Mouse (Mus musculus) forelimb bud, embryonic 11.5 days (tissue): ENCODE data around the gene Il23a.
"Not testable (repeated sequence)": the region's sequence is repeated elsewhere in the genome, so short reads cannot be mapped to it uniquely, and the experiment has no call there.

Source experiments
- DNase-seq: peaks from one replicate; pipeline ENCODE4 v3.0.0-alpha.2; 2012; ENCODE audit warnings: low read depth, low spot score

The Il23a gene

DNA sequence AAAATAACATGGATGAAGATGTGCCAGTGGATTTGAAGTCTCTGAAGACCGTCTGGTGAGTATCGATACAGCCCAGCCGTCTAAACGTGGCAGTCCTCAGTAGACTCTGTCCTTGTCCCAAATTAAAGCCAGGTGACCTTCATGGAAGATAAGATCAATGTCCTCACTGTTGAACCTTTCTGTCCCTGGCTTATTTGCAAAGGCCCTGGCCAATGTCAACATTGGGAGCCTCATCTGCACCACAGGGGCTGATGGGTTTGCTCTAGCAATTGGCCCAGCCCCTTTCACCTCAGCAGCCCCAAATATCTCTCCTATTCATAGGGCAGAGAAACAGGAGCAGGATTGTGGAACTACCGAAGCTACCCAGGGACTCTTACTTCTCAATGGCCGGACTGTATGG lies 30.2 kb downstream of the Il23a start, which contains the start of gene Apof:
Gene Apof, plus strand, starts transcription at position 301 of the 400 bp plus-strand sequence.
- no peak for DNase-seq

DNA sequence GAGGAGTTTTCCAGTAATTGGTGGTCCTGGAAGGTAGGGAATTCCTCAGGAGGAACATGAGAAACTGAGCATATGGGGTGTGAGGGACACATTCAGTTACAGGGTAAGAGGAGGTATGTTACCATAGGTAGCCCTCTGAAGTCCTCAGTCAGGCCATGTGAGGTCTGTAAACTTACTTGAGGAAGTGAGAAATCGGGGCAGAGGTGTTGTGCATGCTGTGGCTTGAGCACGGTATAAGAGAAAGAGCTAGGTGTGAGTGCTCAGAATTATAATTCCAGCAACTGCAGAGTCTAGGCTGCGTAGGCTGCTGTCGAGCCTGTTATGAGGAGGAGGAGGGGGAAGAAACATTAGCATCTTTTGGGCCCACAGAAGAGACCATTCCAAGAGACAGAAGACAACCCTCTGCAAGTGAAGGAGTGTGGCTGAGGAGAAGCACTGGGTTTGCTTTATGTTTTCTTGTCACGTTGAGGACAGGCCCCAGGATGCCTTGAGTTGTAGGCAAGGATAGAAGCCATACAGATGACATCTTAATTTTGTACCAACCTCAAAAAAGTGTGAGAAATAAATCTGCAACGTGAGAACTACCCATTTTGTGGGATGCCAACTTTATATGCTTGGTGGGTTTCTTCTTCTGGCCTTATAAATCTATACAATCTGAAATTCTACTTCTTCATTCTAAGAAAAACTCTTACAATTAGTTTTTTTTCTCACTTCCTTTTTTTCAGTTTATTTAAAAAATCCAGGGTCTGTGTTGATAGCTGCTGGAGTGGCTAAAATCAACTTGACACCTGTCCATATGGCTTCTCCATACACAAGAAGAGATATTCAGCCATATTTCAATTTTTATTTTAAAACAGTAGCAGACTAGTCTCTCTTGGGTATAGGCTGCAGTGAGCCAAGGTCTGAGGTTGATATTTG lies 34.9 kb downstream of the Il23a start:
- DNase-seq, result no peak

DNA sequence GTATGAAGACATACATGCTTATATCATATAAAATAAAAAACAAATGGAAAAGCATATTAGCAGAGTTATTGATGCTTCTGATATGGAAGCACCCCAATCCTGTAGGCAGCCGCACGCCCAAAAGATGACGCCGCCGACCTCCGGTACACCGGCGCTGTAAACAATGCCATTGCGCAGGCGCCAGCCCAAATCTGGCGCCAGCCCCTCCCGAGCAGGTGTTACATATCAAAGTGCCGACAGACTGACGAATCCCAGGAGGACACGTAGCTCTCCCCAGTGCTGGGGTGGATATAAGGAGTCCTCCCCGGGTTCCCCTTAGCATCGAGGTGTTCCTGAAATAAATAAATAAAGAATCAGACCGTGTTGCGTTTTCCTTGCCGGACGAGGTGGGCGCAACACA lies 36.3 kb downstream of the Il23a start:
- no peak for DNase-seq

DNA sequence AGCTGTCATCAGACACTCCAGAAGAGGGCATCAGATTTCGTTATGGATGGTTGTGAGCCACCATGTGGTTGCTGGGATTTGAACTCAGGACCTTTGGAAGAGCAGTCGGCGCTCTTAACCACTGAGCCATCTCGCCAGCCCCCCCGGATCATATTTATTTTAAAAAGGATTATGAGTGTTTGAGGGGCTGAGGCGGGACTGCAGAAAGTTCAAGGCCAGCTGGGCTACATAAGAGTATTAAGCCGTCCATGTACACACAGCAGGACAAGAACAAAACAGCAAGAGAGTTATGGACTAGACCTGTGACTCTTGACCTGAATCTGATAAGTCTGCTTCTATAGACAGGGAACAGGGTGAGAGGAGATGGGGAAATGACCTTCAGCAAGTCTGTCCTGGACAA lies 38.2 kb downstream of the Il23a start:
- DNase-seq, result not testable (repeated sequence)

DNA sequence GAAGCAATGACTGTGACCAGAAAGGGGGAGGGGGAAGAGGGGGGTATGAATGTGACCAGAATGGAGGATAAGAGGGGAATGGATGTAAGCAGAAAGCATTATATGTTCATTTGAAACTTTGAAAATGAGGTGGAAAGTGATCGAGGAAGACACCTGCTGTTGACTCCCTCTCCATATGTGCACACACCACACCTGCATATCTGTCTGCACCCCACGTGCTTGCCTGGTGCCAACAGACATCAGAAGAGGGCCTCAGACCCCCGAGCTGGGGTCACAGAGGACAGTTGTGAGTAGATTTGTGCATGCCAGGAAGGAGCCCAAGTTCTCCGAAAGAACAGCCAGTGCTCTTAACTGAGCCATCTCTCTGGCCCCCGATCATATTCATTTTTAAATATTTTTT lies 38.6 kb downstream of the Il23a start:
- no peak for DNase-seq

DNA sequence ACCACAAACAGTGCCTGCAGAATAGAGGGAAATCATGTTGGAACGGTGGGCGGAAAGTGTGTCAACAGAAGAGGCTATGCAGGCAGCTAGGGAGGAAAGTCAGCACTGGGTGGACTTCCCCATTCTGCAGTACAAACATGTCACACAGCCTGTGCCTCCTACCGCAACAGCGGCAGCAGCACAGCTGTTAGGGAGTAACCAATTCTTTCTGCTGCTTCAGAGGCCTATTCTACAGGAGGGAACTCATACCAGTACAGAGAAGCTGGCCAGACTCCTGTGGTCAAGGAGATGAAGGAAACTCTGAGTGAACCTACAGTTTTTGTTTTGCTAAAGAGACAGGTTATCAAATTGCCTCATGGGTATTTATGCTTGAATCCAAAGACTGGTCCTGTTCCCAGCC lies 39.6 kb downstream of the Il23a start:
- no peak for DNase-seq

DNA sequence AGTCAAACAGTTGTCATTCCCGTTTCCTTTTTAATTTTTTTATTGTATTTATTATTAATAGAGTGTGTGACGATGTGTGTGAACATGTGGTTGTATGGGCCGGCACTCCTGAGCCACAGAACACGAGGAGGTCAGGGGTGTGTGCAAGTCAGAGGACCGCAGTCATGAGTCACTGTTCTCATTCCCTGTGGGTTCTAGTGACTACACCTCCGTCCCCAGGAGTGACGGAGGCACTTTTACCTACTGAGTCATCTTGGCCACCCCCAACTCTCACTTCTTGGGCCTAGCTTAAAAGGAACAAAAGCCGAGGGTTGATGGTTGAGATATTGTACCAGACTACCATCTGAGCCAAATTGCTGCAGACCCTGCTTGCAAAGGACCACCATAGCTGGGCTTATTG lies 42.2 kb downstream of the Il23a start:
- no peak for DNase-seq

DNA sequence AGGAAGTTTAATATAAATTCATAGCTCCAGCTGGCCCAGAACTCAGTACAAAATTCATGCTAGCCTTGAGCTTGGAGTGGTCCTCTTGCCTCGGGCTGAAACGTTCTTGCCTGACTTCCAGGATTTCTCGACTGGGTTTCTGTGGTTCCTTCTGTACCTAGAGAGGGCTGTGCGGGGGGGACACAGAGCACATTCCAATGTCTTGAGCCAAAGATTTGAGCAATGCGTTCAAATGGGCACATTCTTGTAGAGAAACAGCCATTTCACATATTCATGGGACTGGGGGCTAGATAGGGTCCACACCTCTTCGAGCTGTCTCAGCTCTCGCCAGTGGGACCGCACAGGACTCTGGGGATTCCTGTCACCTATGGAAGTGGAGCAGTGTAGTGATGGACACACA lies 42.6 kb downstream of the Il23a start:
- no peak for DNase-seq

DNA sequence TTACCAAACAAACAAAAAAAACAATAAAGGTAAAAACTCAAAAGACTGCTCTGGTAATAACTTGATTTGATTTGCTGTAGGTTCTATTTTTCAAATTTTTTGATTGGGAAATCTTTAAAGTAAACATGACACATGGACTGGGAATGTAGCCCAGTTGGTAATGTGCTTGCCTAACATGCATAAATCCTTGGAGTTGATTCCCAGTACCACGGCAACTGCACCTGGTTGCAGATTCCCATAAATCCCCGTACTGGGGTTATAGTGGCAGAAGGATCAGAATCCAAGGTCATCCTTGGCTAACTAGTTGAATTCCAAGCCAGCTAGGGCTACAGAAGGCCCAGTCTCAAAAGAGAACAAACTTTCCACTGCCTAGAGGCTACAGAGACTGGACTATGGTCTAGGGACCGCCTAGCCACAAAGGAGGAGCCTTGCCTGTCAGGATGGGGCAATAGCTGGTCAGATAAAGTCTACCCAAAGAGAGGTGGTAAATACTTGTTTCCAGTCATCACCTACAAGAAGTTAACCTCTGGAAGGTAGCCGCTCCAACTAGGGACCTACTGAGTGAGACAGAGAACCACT lies 44.8 kb downstream of the Il23a start, which contains the start of gene Apon:
Gene Apon, plus strand, starts transcription at position 420 of the 579 bp plus-strand sequence.
- DNase-seq, result no peak

DNA sequence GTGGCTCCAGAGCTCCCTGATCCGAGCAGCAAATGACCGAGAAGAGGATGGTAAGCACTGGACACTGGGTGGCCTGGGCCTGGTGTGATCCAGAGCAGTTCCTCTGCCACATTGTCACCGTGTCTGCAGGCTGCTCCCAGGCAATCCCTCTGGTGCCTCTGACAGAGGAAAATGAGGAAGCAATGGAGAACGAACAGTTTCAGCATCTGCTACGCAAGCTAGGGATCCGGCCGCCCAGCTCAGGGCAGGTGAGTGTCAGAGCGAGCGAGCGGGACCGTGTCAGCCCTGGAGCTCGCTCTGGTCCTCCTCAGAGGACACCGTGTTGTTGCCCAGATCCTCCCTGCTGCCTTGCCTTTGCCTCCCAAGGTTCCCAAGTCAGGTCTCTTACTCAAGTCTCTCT lies 48.0 kb downstream of the Il23a start:
- no peak for DNase-seq

DNA sequence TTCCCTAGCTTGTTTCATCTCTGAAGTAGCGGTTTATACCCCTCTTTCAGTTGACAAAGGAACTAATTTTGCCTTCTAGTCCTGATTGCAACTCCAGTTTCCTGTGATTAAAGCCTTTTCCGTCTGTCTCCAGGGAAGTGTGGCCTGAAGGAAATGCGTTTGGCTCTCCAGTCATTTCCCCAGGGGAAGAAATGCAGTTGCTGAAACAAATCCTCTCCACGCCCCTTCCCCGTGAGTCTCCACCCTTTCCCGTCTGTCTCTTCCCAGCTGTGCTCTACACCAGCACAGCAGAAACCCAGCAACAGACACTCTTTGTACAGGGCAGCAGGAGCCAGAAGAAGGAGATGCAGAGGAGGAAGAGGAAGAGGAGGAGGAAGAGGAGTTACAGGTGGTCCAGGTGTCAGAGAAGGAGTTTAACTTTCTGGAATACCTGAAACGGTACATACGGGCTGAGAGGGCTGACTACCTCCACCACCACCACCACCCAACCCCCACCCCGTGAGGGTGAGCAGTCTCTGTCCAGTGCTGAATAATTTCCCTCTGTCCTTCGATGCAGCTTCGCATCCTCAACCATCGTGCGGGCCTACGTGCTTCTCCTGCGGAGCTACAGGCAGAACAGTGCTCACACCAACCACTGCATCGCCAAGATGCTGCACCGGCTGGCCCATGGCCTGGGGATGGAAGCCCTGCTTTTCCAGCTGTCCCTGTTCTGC lies 51.4 kb downstream of the Il23a start:
- no peak for DNase-seq
